Mouse (Mus musculus) left cerebral cortex, adult 2 months (tissue): ENCODE results near the gene Aif1. TPM values are rescaled to one million over a fixed set of nuclear protein-coding genes. Genes with fewer than 3 reads are reported as not detected.

ENCODE experiments used
- DNase-seq, 2 experiments: peaks; one replicate each; pipeline ENCODE4 v3.0.0; 2021 to 2022; ENCODE audit warnings: low spot score in 2 of 2, mixed read lengths in 1 of 2; ENCODE audit errors: extremely low spot score in 1 of 2
- H3K27ac ChIP-seq: fragments of 200-600 bp; 2 replicates; pipeline ENCODE4 v1.8.1; 2022
- H3K4me3 ChIP-seq: fragments of 200-600 bp; 2 replicates; pipeline ENCODE4 v1.8.1; 2022
- CTCF ChIP-seq: fragments of 200-600 bp; IDR thresholded peaks from 2 replicates; pipeline ENCODE4 v1.8.1; 2022; ENCODE audit warnings: antibody characterized with exemption, mild to moderate bottlenecking, moderate library complexity
- intact Hi-C: fragments of 180-260 bp; cut with DNase I; formaldehyde crosslinking; loops from one replicate; pipeline ENCODE4 v1.15.1; 2025
- total RNA-seq, 2 experiments: library from RNA; stranded (reverse); gene quantifications; 2 replicates each; pipeline ENCODE4 v1.2.3; 2021

The Aif1 gene
- total RNA-seq, 2 experiments from 2014 or later = 8.0 to 14.4 TPM

DNA sequence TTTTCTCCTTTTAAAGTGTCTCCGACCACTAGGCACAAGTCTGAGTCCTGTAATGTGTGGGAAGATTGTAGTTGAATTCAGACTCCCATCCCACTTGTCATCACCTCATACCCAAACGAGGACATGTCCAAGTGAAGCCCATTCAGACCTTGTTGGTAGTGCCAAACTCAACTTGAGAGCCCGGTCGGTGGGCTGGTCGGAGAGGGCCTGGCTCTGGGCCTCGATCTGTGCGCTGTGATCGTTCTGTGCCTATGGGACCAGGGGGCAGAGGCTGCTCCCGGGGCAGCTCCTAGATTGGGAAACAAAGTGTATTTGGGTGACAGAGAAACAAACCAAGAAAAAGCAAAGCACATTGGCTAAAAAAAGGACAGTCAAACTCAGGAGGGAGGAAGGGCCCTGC is 22.8 kb downstream of the Aif1 start:
- TF ChIP-seq CTCF = no peak
- Histone ChIP-seq H3K4me3 (no peak overlapping the region), H3K27ac (no peak overlapping the region)
- intact Hi-C loops = no loop called here
- DNase-seq = no peak

DNA sequence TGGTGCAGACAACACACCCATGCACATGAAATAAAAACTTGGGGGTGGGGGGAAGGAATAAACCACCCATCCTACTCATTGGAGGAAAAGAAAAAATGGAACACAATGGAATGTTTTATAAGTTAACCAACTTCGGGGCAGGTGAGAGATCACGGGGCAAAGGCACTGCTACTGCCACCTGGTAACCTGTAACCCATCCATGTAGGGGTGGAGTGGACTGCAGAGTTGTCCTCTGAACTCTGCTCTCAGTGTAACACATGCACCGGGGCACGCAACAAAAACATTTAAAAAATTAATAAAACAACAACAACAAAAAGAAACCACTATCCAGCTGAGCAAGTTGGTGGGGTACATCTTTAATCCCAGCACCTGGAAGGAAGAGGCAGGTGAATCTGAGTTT is 23.7 kb downstream of the Aif1 start:
- TF ChIP-seq CTCF = no peak
- no peak overlapping the region for H3K27ac ChIP-seq
- no peak for DNase-seq
- intact Hi-C loops = no loop called here
- no peak overlapping the region for H3K4me3 ChIP-seq

DNA sequence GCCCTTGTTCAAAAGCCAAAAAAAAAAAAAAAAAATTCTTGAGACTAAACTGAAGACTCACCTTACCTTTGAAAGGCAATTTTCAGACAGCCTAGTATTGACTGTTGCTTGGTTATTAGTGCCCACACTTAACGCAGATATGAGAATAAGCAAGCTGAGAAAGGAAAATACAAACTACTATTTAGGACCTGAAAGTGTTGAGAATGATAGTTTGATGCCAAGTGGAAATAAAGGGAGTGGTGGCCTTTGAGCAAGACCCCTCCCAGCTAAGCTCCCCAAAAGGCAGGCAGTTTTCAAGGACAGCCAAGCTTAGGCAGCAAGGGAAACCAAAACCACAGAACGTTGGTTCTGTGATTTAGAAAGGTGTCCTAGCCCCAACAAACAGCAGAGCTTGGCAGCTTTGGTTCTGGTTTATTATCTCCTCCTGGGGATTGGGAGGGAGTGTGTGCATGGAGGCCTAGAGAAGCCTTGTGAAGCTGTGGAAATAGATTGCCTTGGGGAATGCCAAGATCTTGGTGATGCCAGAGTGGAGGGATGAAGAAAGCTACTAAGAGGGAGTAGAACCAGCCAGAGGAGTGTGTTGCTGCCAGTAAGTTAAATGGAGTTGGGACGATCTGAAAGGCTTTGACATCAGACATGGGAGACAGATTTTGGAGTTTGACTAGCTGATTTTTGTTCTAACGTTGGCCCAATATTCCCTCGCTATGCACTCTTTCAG is 27.8 kb downstream of the Aif1 start:
- intact Hi-C loops = no loop called here
- TF ChIP-seq CTCF = no peak
- DNase-seq = no peak
- Histone ChIP-seq H3K4me3 (no peak overlapping the region), H3K27ac (no peak overlapping the region)

GRCm38 (mm10) chr17:35147348-35147747 is 28.5 kb downstream of the Aif1 start:
- H3K27ac ChIP-seq = no peak overlapping the region
- DNase-seq = no peak
- intact Hi-C loops = no loop called here
- no peak for TF ChIP-seq CTCF
- H3K4me3 ChIP-seq = no peak overlapping the region

DNA sequence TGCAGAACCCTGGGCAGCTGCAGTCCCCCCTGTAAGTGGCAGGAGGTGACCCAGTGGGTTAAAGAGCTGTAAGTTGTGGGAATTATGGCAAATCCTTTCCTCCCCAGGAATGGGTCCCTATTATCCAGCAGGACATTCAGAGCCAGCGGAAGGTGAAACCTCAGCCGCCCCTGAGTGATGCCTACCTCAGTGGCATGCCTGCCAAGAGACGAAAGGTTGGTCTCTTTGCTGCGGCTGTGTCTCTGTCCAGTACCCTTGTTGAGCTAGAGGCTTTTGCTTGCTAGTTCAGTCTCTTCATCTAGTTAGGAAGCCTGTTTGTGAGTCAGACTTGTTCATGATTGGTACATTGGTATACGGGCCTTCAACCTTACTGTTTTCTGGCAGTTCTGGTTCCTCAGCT is 29.7 kb downstream of the Aif1 start:
- TF ChIP-seq CTCF = no peak
- intact Hi-C loops = no loop called here
- no peak for DNase-seq
- Histone ChIP-seq H3K4me3 (no peak overlapping the region), H3K27ac (no peak overlapping the region)

DNA sequence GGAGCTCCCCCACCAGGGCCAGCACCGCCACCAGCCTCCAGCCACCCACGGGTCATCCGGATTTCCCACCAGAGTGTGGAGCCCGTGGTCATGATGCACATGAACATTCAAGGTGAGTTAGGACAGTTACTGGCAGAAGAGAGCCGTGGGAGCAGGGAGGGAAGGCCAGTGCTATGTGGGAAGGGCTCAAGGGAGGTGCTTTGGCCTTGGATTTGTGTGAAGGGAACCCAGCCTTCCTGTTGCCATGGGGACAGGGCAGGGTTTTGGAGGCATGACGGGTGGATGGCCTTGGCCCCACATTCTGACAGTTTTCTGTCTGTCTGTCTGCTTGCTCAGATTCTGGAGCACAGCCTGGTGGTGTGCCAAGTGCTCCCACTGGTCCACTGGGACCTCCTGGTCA is 33.9 kb downstream of the Aif1 start:
- TF ChIP-seq CTCF = no peak
- intact Hi-C loops = no loop called here

GRCm38 (mm10) chr17:35140490-35140996 is 35.3 kb downstream of the Aif1 start:
- DNase-seq = no peak
- H3K4me3 ChIP-seq = no peak overlapping the region
- no peak overlapping the region for H3K27ac ChIP-seq
- TF ChIP-seq CTCF = no peak
- intact Hi-C loops = no loop called here

More for the DNA sequence above, 33.9 kb downstream of the Aif1 start:
- Histone ChIP-seq H3K4me3 (no peak overlapping the region), H3K27ac (no peak overlapping the region)
- DNase-seq = no peak

DNA sequence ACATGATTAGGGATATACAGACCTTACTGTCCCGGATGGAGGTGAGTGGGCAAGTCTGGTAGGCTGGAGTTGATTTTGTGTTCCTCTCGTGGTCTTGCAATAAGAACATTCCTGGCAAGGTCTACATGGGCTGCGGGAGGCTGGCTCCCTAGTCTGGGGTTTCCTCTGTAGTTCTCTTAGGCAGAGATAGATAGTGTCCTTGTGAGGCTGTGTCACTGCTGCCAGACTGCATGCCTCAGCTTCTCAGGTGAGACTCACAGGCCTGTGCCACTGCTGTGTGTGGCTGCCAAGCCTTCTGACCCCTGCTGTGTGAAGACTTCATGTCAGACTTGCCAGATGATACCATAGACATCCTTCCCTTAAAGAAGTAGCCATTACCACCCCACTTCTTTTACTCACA is 36.6 kb downstream of the Aif1 start:
- no peak overlapping the region for H3K4me3 ChIP-seq
- intact Hi-C loops = no loop called here
- DNase-seq = no peak
- no peak for TF ChIP-seq CTCF
- no peak overlapping the region for H3K27ac ChIP-seq

DNA sequence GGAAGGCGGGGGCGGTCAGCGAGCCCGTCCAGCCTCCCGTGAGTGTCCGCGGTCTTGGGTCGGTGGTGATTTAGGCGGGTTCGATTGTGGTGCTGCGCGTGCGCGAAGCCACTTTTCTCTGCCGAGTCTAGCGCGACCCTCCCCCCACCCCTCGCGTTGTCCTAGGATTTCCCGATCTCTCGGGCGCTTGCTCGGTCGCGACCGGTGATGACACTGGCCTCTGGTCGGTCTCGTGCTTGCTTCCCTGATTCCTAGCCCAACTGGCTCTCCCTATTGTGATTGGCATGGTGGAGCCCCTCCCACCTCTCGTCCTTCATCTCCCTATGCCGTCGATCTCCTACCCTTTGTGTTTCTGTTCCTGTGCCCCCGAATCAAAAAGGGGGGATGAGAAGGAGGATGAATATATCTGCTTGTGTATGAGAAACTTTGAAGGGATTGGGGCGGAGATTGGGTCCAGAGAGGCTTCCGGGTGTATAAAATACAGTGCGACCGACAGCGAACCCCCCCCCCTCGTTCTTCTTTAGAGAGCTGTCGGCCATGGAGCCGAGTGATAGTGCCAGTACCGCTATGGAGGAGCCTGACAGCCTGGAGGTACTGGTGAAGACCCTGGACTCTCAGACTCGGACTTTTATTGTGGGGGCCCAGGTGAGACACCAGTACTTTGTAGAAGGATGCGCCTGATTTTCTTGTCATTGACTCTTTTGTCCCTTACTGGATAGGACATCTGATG is 40.1 kb downstream of the Aif1 start:
- TF ChIP-seq CTCF = no peak
- H3K27ac ChIP-seq = peak overlapping the region; percentile 99
- intact Hi-C loops = loop anchor here (1.0 kb wide), 3 partner anchors 14 to 100 kb away; partner anchors contain the start of genes Gpank1, Nfkbil1 and Prrc2a
- no peak for DNase-seq
- H3K4me3 ChIP-seq = peak overlapping the region; percentile 90

DNA sequence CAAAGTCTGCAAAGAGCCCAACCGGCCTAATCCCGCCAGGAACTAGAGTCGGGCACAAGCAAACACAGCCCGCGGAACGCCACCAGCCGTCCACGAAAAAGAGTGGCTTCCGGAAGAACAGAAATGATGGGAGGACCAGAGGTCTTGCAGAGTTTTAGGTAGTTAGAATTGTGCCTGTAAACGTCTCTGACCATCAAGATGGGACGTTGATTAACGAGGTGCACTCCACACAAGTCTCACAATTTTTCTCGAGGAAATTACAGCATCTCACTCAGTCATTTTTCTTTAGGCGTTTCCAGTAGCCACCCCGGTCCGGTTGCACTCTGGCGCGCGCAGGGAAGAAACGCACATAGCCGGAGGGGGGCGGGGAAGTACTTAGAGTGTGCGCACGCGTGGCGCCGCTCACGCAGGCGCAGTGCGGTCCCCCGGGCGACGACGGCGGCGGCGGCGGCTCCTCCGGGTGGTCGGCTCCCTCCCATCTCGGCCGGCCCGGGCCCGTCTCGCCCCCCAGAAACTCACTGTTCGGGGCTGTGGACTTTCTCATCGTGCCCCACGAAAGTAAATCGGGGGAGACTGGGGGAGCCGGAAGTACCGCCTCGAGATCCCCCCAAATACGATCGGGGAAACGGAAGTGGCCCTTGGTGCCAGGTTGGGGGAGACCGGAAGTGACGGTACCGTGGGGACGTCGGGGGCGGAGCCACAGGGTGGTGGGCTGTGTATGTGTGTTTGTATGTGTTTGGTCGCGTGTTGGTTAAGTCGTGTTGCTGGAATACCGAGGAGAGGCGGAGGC is 40.9 kb downstream of the Aif1 start, which contains the start of gene Bag6:
Gene Bag6 (plus strand): TSS at position 378 of the 790 bp plus-strand sequence.
- DNase-seq = peak; percentile 93 to 94
- intact Hi-C loops = loop anchor here (1.0 kb wide), 3 partner anchors 14 to 100 kb away; partner anchors contain the start of genes Gpank1, Nfkbil1 and Prrc2a

GRCm38 (mm10) chr17:35133517-35133916 is 42.4 kb downstream of the Aif1 start:
- DNase-seq = no peak
- Histone ChIP-seq H3K27ac (no peak overlapping the region), H3K4me3 (no peak overlapping the region)
- intact Hi-C loops = no loop called here
- no peak for TF ChIP-seq CTCF

More for the DNA sequence above, 40.9 kb downstream of the Aif1 start, which contains the start of gene Bag6:
- peak within 1 kb of the TSS; percentile 99 for H3K27ac ChIP-seq
- peak within 1 kb of the TSS; percentile 90 for H3K4me3 ChIP-seq
- no peak for TF ChIP-seq CTCF

GRCm38 (mm10) chr17:35132174-35132560 is 43.7 kb downstream of the Aif1 start:
- Histone ChIP-seq H3K27ac (no peak overlapping the region), H3K4me3 (no peak overlapping the region)
- intact Hi-C loops = no loop called here
- no peak for DNase-seq
- no peak for TF ChIP-seq CTCF
